Mouse (Mus musculus): Measurements from ENCODE around the gene Syt5.
A peak's percentile ranks its signal among the peaks of the same experiment; 100 is the strongest.

The Syt5 gene

DNA sequence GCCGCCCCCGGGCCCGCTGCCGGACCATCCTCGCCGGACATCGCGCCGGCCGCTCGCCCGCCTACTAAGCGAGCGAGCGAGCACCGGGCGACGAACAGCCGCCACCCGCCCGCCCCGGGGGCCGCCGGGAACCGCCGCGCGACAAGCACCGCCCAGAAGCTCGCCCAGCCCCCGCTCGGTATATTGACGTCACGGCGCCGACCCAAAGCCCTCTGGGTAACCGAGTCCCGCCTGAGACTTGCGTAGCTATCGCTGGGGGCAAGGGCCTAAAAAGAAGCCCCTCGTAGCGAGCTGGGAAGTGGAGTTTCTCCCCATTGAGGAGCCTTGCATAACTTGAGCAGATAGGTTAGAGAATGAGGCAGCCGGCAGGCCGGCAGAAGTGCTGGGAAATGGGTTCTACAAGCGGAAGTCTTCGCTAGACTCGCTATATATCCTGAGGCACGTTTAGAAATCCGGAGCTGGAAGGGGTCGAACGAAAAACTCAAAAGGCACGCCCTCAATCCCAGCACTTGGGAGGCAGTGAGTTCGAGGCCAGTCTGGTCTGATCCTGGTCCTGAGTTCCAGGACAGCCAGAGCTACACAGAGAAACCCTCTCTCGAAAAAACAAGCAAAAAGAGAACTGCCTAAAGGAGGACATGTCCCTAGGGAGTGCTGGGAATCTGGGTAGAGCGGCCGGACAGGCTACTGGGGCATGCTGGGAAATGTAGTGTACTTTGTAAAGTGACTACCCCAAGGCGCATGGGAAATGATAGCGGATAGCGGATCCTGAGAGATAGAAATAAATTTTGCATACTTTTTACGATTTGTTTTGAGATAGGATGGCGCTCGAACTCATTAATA lies 45.6 kb downstream of the Syt5 start, which contains the start of gene Ppp1r12c:
Gene Ppp1r12c (minus strand): TSS at position 123 of the 840 bp plus-strand sequence.
- peak; percentile 87 for DNase-seq (ENCODE audit: low read depth, low spot score)

DNA sequence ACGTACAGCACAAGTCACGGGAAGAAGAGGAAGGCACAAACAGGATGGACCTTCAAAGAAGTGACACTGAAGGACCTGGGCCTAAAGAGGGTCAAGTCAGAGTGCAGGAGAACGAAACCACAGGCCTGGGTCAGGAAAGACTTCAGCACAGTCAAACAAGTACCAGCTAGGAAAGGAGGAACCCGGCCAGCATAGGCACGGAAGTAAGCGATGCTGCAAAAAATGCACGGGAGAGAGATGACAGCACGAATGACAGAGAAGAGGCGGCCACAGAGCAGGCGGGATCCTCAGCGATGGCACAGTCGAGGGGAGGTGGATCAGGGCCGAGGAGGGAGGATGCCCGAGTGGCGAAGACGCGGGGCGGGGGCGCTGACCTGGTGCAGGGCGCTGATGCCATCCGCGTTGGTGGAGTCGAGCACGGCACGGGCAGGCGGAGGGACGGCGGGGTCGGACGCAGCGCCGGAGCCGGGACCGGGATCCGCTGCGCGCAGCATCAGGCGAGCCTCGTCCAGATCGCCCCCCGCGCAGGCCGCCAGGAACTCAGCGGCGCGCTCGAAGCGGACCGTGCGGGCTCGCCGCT lies 46.4 kb downstream of the Syt5 start:
- no peak for DNase-seq (ENCODE audit: low read depth, low spot score)

DNA sequence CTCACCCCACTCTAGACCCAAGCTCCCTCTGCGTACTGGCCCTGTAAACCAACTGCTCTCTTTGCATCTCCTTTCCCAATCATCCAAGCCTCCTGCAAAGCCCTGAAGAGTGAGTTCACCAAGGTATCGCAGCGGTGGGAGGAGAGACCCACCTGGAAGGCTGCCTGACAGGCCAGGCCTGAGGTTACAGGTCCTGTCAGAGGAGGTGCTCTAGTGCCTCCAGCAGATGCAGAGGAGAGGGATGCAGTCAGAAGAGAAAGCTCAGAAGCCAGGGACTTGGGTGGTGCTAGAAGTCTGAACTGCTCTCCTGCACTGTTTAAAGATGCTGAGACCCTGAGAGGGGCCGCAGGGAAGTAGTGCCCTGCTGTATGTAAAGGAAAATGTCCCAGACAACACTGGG lies 48.3 kb downstream of the Syt5 start:
- DNase-seq (ENCODE audit: low read depth, low spot score) = no peak

DNA sequence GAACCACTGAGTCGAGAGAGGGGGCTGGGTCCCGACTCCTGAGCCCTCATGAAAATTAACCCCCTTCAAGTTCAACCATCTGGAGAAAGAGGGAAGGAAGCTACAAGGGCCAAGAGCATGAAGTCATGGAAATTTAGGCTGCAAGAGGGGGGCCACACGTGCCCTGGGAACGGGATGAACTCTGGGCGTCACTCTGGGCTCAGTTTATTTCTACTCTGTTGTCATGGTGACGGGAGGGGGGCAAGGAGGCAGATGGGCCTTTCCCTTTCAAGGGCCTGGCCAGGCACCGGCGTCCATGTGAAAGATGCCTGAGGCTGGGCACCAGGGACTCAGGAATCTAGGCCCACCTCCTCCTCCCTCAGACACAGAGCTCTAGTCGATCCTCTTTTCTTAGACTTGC lies 49.1 kb downstream of the Syt5 start:
- no peak for DNase-seq (ENCODE audit: low read depth, low spot score)

DNA sequence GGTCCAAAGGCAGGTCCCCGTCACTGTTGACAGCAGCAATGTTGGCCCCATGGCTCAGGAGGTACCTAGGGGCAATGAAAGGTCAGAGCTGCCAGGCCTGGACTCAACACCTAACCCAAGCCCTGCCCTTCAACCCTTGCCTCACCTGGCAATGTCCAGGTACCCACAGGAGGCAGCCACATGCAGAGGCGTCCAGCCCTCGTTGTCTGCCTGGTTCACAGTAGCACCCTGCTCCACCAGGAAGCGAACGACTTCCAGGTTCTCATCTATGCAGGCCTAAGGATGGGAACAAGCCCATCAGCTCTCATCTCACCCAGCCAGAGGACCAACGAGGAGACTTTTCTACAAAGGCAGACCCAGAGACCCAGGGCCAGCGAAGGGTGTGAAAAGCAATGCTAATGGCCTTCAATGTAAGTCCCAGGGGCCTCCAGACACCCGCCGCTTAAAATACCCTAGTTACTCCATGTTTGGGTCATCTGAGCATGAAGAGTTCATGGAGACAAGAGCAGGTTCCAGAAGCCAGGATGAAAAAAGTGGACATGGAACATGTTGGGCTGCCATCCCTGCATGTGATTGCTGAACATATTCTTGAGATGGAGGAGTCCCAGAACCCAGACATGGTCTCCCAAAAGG lies 50.0 kb downstream of the Syt5 start:
- DNase-seq (ENCODE audit: low read depth, low spot score) = no peak

DNA sequence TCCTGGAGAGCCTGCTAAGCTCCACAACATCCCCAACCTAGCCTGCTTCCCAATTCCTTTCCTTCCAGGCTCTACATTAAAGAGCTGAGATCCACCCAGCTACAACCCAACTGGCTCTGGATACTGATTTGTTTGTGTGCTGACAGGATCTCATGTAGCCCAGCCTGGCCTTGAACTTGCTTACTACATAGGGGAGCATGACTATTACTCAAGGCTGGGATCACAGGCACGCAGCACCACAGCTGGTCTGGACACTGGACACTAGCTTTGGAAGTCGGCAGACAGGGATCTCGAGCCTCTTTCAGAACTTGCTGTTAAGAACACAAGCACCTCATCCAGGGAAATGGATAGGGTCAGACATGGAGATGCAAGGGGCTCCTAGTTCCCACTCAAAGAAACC lies 50.9 kb downstream of the Syt5 start:
- DNase-seq (ENCODE audit: low read depth, low spot score) = no peak

DNA sequence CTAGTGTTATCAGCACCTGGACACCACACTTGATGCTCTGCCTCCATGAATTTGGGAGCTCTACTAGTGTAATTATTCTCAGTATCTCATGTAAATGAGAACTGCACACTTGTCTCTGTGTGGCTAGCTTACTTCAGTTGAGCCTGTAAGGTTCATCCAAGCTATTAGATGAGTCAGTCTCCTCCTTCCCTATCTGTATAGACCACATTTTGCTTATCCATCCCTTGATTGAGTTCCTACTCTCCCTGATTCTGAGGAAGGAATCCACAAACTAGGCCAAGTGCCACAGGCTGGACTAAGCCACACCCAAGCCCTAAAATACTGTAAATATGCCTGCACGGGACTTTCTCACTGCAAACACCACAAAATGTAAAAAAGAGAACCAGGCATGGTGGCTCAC lies 53.4 kb downstream of the Syt5 start:
- no peak for DNase-seq (ENCODE audit: low read depth, low spot score)

DNA sequence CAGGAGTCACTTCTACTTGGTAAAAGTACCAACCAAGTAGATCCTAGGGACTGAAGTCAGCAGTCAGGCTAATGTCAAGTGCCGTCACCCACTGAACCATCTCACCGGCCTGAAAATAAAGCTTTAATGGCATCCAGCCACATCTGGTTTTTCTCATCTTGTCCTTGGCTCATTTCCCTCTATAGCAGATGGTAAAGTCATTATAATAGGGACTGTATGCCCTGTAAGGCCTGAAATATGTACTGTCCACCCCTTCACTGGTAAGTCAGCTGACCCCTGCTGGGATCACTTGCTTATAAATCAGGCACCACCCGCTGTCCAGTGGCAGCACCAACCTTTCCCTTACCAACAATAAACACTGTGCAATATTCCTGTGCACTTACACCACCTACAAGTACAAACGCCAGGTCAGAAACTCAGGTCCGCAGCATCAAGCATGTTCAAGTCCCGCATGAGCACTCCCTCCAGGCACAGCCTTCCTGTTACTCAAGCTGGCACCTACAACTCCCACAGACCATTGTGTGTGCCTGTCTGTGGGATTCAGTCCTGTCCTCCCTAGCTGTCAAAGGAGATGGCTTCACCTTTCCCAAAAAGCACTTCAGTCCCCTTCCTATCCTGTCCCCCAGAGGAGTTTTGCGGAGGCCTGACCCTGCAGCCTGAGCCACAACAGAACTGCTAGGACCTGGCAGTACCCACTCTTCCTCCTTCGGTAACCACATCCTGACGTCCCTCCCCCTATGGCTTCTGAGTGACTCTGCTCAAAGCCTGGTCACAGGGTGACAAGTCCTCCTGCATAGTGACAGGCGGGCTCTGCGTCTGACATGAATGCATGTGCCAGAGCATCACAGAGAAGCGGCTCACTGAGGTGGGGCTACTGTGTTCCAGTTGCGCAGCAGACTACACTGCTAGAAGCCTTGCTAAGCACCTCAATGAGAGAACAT lies 54.8 kb downstream of the Syt5 start:
- DNase-seq (ENCODE audit: low read depth, low spot score) = no peak

DNA sequence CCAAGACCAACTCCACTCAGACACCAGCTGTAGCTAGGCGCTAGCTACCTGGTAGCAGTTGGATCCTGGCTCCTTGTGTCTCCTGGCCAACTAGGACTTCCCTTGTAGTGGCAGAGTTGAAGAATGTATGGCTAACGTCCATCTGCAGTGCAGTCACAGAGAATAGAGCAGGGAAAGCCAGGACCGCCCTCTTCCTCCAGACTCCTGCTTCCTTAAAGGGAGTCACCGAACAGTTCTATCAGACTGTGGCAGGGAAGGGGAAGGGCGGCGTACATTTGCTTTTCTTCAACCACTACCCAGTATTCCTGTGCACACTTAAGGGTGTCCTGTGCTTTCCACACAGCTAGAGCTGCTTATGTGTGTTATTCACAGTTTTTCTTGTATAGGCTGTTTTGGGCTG lies 56.0 kb downstream of the Syt5 start:
- DNase-seq (ENCODE audit: low read depth, low spot score) = no peak

Measured in retina, postnatal 7 days (tissue).